Mouse (Mus musculus): ENCODE results near the gene Tspan14. TPM values are rescaled to one million over a fixed set of nuclear protein-coding genes. Genes with fewer than 3 reads are reported as not detected.

Gene Tspan14
- total and polyA plus RNA-seq, 2 experiments = 13.3 to 30.4 TPM

GRCm38 (mm10) chr14:40942429-40942828 is 24.2 kb downstream of the Tspan14 start:
- TF ChIP-seq POLR2A (IDR thresholded peaks at IDR 0.05; ENCODE audit: extremely low read depth, insufficient read depth, low read length) (no peak), CTCF (IDR thresholded peaks at IDR 0.05; ENCODE audit: low read depth, low read length) (no peak)
- 75% methylated on average over 2 of the region's 2 CpGs for WGBS
- no peaks in the 10 kb centered on the region for H3K27me3 ChIP-seq (ENCODE audit: control insufficient read depth, insufficient read depth, low read length)
- H3K4me1 ChIP-seq (ENCODE audit: control insufficient read depth, insufficient read depth, low read length) = 0 out of 2 replicates have a peak, but pooled peaks cover 1% of the 10 kb centered on the region
- H3K9ac ChIP-seq (ENCODE audit: low read depth, low read length) = no peak overlapping the region
- no peak overlapping the region for H3K4me3 ChIP-seq (ENCODE audit: insufficient read depth, low read depth, low read length)
- no peaks in the 10 kb centered on the region for H3K36me3 ChIP-seq (ENCODE audit: control insufficient read depth, insufficient read depth, low read length)
- H3K79me2 ChIP-seq (ENCODE audit: control insufficient read depth, insufficient read depth, low read length) = peaks cover 28% of the 10 kb centered on the region; the same call in 1 of the 2 replicates
- H3K27ac ChIP-seq (replicated peaks; ENCODE audit: insufficient read depth, low read depth, low read length) = no peak overlapping the region
- DNase-seq (ENCODE audit: extremely low read depth, low read depth, low spot score) = no peak

- DNase-seq (ENCODE audit: extremely low read depth, low read depth, low spot score) = no peak
- Histone ChIP-seq H3K4me1 (ENCODE audit: control insufficient read depth, insufficient read depth, low read length) (peaks cover 17% of the 10 kb centered on the region), H3K27ac (replicated peaks; ENCODE audit: insufficient read depth, low read depth, low read length) (no peak overlapping the region), H3K27me3 (ENCODE audit: control insufficient read depth, insufficient read depth, low read length) (no peaks in the 10 kb centered on the region), H3K4me3 (ENCODE audit: insufficient read depth, low read depth, low read length) (no peak overlapping the region), H3K36me3 (ENCODE audit: control insufficient read depth, insufficient read depth, low read length) (no peaks in the 10 kb centered on the region), H3K9ac (ENCODE audit: low read depth, low read length) (no peak overlapping the region), H3K79me2 (ENCODE audit: control insufficient read depth, insufficient read depth, low read length) (peaks cover 46% of the 10 kb centered on the region)
- TF ChIP-seq POLR2A (IDR thresholded peaks at IDR 0.05; ENCODE audit: extremely low read depth, insufficient read depth, low read length) (no peak), CTCF (IDR thresholded peaks at IDR 0.05; ENCODE audit: low read depth, low read length) (no peak)
- WGBS = 91% methylated on average over 11 of the region's 11 CpGs
These were observed 28.1 kb downstream of the Tspan14 start for GRCm38 (mm10) chr14:40938380-40938987.

- Histone ChIP-seq H3K9ac (ENCODE audit: low read depth, low read length) (no peak overlapping the region), H3K4me1 (ENCODE audit: control insufficient read depth, insufficient read depth, low read length) (peaks cover 22% of the 10 kb centered on the region)
These were observed 29.6 kb downstream of the Tspan14 start for GRCm38 (mm10) chr14:40937052-40937451.

GRCm38 (mm10) chr14:40935481-40935880 is 31.1 kb downstream of the Tspan14 start:
- Histone ChIP-seq H3K27ac (replicated peaks; ENCODE audit: insufficient read depth, low read depth, low read length) (no peak overlapping the region), H3K9ac (ENCODE audit: low read depth, low read length) (no peak overlapping the region), H3K4me1 (ENCODE audit: control insufficient read depth, insufficient read depth, low read length) (peaks cover 36% of the 10 kb centered on the region), H3K36me3 (ENCODE audit: control insufficient read depth, insufficient read depth, low read length) (no peaks in the 10 kb centered on the region), H3K4me3 (ENCODE audit: insufficient read depth, low read depth, low read length) (no peak overlapping the region), H3K79me2 (ENCODE audit: control insufficient read depth, insufficient read depth, low read length) (peaks cover 42% of the 10 kb centered on the region), H3K27me3 (ENCODE audit: control insufficient read depth, insufficient read depth, low read length) (no peaks in the 10 kb centered on the region)
- TF ChIP-seq POLR2A (IDR thresholded peaks at IDR 0.05; ENCODE audit: extremely low read depth, insufficient read depth, low read length) = no peak
- TF ChIP-seq CTCF (IDR thresholded peaks at IDR 0.05; ENCODE audit: low read depth, low read length) = no peak
- 52% methylated on average over 1 of the region's 1 CpGs for WGBS
- no peak for DNase-seq (ENCODE audit: extremely low read depth, low read depth, low spot score)

More at GRCm38 (mm10) chr14:40937052-40937451, 29.6 kb downstream of the Tspan14 start:
- TF ChIP-seq CTCF (IDR thresholded peaks at IDR 0.05; ENCODE audit: low read depth, low read length) (no peak), POLR2A (IDR thresholded peaks at IDR 0.05; ENCODE audit: extremely low read depth, insufficient read depth, low read length) (no peak)
- Histone ChIP-seq H3K27me3 (ENCODE audit: control insufficient read depth, insufficient read depth, low read length) (no peaks in the 10 kb centered on the region), H3K36me3 (ENCODE audit: control insufficient read depth, insufficient read depth, low read length) (no peaks in the 10 kb centered on the region), H3K4me3 (ENCODE audit: insufficient read depth, low read depth, low read length) (no peak overlapping the region), H3K27ac (replicated peaks; ENCODE audit: insufficient read depth, low read depth, low read length) (no peak overlapping the region), H3K79me2 (ENCODE audit: control insufficient read depth, insufficient read depth, low read length) (peaks cover 46% of the 10 kb centered on the region)
- no peak for DNase-seq (ENCODE audit: extremely low read depth, low read depth, low spot score)
- WGBS = 86% methylated on average over 4 of the region's 4 CpGs

GRCm38 (mm10) chr14:40935054-40935453 is 31.6 kb downstream of the Tspan14 start:
- peaks cover 37% of the 10 kb centered on the region for H3K4me1 ChIP-seq (ENCODE audit: control insufficient read depth, insufficient read depth, low read length)
- DNase-seq (ENCODE audit: extremely low read depth, low read depth, low spot score) = no peak
- H3K4me3 ChIP-seq (ENCODE audit: insufficient read depth, low read depth, low read length) = no peak overlapping the region
- no peak overlapping the region for H3K9ac ChIP-seq (ENCODE audit: low read depth, low read length)
- H3K27ac ChIP-seq (replicated peaks; ENCODE audit: insufficient read depth, low read depth, low read length) = no peak overlapping the region
- peaks cover 42% of the 10 kb centered on the region for H3K79me2 ChIP-seq (ENCODE audit: control insufficient read depth, insufficient read depth, low read length)
- no peaks in the 10 kb centered on the region for H3K27me3 ChIP-seq (ENCODE audit: control insufficient read depth, insufficient read depth, low read length)
- WGBS = 71% methylated on average over 2 of the region's 2 CpGs
- no peaks in the 10 kb centered on the region for H3K36me3 ChIP-seq (ENCODE audit: control insufficient read depth, insufficient read depth, low read length)
- no peak for TF ChIP-seq POLR2A (IDR thresholded peaks at IDR 0.05; ENCODE audit: extremely low read depth, insufficient read depth, low read length)
- TF ChIP-seq CTCF (IDR thresholded peaks at IDR 0.05; ENCODE audit: low read depth, low read length) = no peak

GRCm38 (mm10) chr14:40933328-40933727 is 33.3 kb downstream of the Tspan14 start:
- peaks cover 39% of the 10 kb centered on the region for H3K4me1 ChIP-seq (ENCODE audit: control insufficient read depth, insufficient read depth, low read length)
- H3K27ac ChIP-seq (replicated peaks; ENCODE audit: insufficient read depth, low read depth, low read length) = no peak overlapping the region
- H3K27me3 ChIP-seq (ENCODE audit: control insufficient read depth, insufficient read depth, low read length) = no peaks in the 10 kb centered on the region
- no peaks in the 10 kb centered on the region for H3K36me3 ChIP-seq (ENCODE audit: control insufficient read depth, insufficient read depth, low read length)
- no peak for DNase-seq (ENCODE audit: extremely low read depth, low read depth, low spot score)
- no peak for TF ChIP-seq POLR2A (IDR thresholded peaks at IDR 0.05; ENCODE audit: extremely low read depth, insufficient read depth, low read length)
- TF ChIP-seq CTCF (IDR thresholded peaks at IDR 0.05; ENCODE audit: low read depth, low read length) = no peak
- peaks cover 37% of the 10 kb centered on the region for H3K79me2 ChIP-seq (ENCODE audit: control insufficient read depth, insufficient read depth, low read length)
- no peak overlapping the region for H3K4me3 ChIP-seq (ENCODE audit: insufficient read depth, low read depth, low read length)
- 74% methylated on average over 7 of the region's 7 CpGs for WGBS
- no peak overlapping the region for H3K9ac ChIP-seq (ENCODE audit: low read depth, low read length)
